Mouse (Mus musculus): ENCODE results near the gene Ddost. TPM values are rescaled to one million over a fixed set of nuclear protein-coding genes. Genes with fewer than 3 reads are reported as not detected.

Gene Ddost
- total and polyA plus RNA-seq, 2 experiments from 2014 or later: 184 to 212 TPM

DNA sequence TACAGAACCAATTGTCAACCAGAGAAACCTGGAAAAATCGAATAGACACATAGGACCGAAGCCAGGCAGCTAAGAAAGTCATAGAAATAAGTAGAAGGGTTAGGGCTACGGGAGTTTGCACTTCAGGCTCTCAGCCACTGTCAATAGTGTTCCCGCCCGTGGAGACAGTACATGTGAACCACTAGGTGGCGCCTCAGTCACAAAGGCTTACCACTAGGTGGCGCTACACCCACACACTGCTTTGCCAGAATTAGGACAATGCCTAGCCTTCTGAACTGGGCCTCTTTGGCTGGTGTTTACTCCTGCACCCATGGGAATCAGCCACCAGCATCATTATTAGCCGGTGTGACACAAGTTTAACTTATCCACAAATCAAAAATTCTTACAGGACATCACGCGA lies 15.0 kb downstream of the Ddost start:
- Histone ChIP-seq H3K27ac (ENCODE audit: low read depth, low read length) (no peak overlapping the region), H3K4me3 (ENCODE audit: low read depth, low read length) (no peak overlapping the region), H3K27me3 (ENCODE audit: insufficient read depth, low read length) (no peaks in the 10 kb centered on the region), H3K9ac (no peak overlapping the region), H3K36me3 (ENCODE audit: insufficient read depth) (peaks cover 27% of the 10 kb centered on the region), H3K9me3 (ENCODE audit: low read length) (no peaks in the 10 kb centered on the region), H3K4me1 (ENCODE audit: insufficient read depth) (0 out of 2 replicates have a peak, but pooled peaks cover 12% of the 10 kb centered on the region), H3K4me2 (ENCODE audit: low read depth) (no peak overlapping the region)
- peak; percentile 100 for TF ChIP-seq CTCF (IDR thresholded peaks at IDR 0.05; ENCODE audit: low read depth)
- ATAC-seq (peak; percentile 57), DNase-seq (peak; percentile 91)
- WGBS: 35% methylated on average over 10 of the region's 10 CpGs

DNA sequence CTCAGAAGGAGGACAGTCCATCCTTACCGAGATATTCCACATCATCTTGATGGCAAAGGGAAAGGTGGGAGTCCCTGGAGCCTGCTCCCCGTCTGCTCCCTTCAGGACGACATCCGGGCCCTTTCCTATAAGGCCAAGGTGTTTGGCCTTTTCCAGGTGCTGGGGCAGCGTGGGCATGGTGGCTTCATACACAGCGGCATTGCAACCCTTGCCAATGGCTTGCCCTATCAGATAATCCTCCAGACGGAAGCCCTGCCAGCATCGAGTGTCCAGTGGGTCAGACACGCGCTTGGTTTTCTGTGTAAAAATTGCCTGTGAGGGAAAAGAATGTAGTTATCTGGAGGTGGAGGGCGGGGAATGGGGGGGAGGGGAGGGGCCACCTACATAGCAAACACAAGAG lies 16.2 kb downstream of the Ddost start:
- Histone ChIP-seq H3K9ac (no peak overlapping the region), H3K36me3 (ENCODE audit: insufficient read depth) (peaks cover 17% of the 10 kb centered on the region; the same call in 1 of the 2 replicates), H3K4me1 (ENCODE audit: insufficient read depth) (0 out of 2 replicates have a peak, but pooled peaks cover 12% of the 10 kb centered on the region), H3K4me2 (ENCODE audit: low read depth) (no peak overlapping the region), H3K27ac (ENCODE audit: low read depth, low read length) (no peak overlapping the region), H3K9me3 (ENCODE audit: low read length) (no peaks in the 10 kb centered on the region), H3K27me3 (ENCODE audit: insufficient read depth, low read length) (no peaks in the 10 kb centered on the region), H3K4me3 (ENCODE audit: low read depth, low read length) (no peak overlapping the region)
- TF ChIP-seq CTCF (IDR thresholded peaks at IDR 0.05; ENCODE audit: low read depth): no peak
- no peak for ATAC-seq
- WGBS: 78% methylated on average over 11 of the region's 11 CpGs
- no peak for DNase-seq

DNA sequence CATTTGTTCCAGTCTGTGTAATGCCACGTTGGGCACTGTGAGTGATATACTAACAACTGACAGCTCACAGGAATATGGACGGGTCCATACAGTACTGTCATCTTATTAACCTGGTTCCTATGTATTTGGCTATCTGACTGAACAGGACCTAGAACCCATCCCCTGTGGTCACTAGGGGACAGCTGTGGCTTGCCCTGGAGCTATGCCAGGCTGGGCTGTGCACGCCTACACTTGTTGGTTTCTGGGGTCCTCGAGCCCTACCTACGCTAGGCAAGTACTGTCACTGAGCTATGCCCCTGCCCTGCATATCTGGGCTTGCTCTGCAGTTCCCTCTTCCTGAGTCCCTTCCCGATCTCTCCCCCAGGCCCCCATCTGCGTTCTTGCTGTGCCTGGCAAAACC lies 17.0 kb downstream of the Ddost start:
- H3K27me3 ChIP-seq (ENCODE audit: insufficient read depth, low read length): no peaks in the 10 kb centered on the region
- no peak overlapping the region for H3K4me2 ChIP-seq (ENCODE audit: low read depth)
- no peak overlapping the region for H3K9ac ChIP-seq
- no peak for TF ChIP-seq CTCF (IDR thresholded peaks at IDR 0.05; ENCODE audit: low read depth)
- ATAC-seq: no peak
- H3K36me3 ChIP-seq (ENCODE audit: insufficient read depth): peaks cover 16% of the 10 kb centered on the region; the same call in 1 of the 2 replicates
- DNase-seq: no peak
- H3K4me3 ChIP-seq (ENCODE audit: low read depth, low read length): no peak overlapping the region
- H3K9me3 ChIP-seq (ENCODE audit: low read length): no peaks in the 10 kb centered on the region
- H3K4me1 ChIP-seq (ENCODE audit: insufficient read depth): 0 out of 2 replicates have a peak, but pooled peaks cover 12% of the 10 kb centered on the region
- no peak overlapping the region for H3K27ac ChIP-seq (ENCODE audit: low read depth, low read length)
- 83% methylated on average over 7 of the region's 7 CpGs for WGBS

DNA sequence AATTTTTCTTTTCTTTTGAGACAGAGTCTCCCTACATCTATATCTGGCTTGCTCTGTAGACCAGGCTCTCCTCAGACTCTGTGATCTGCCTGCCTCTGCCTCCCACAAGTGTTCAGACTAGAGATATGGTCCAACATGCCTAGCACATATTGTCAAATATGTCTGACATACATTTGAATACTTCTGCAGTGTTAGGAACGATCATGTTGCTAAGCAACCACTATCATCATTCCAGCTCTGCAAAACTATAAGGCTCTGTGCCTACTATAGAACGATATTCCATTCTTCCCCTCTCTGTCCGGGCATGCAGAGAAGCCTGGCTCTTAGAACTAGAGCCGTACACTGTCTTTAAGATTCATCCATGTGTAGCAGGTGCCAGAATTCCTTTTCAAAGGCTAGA lies 18.2 kb downstream of the Ddost start:
- 13% methylated on average over 4 of the region's 4 CpGs for WGBS
- Histone ChIP-seq H3K4me1 (ENCODE audit: insufficient read depth) (0 out of 2 replicates have a peak, but pooled peaks cover 12% of the 10 kb centered on the region), H3K27me3 (ENCODE audit: insufficient read depth, low read length) (no peaks in the 10 kb centered on the region), H3K9me3 (ENCODE audit: low read length) (no peaks in the 10 kb centered on the region), H3K4me3 (ENCODE audit: low read depth, low read length) (no peak overlapping the region), H3K36me3 (ENCODE audit: insufficient read depth) (peaks cover 5% of the 10 kb centered on the region; the same call in 1 of the 2 replicates), H3K27ac (ENCODE audit: low read depth, low read length) (peak overlapping the region; percentile 67), H3K9ac (no peak overlapping the region), H3K4me2 (ENCODE audit: low read depth) (peak overlapping the region; percentile 28)
- no peak for TF ChIP-seq CTCF (IDR thresholded peaks at IDR 0.05; ENCODE audit: low read depth)
- ATAC-seq (no peak), DNase-seq (no peak)

DNA sequence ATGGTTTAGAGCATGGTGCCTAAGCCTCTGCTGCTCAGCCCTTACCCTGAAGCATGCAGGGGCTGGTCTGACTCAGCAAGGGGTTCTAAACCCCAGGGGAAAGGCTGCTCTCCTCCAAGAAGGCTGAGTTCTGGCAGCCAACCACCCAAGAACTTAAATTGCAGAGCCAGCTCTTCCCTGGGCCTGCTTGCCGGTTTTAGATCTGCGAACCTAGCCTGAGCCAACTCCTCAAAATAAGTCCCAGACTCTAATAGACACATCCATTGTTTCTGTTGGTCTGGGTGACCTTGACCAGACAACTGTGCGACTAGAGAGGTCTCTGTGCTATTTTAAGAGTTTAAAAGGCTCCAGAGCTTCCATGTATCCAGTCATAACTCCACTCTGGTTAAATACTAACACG lies 19.2 kb downstream of the Ddost start:
- no peak for ATAC-seq
- Histone ChIP-seq H3K4me2 (ENCODE audit: low read depth) (no peak overlapping the region), H3K36me3 (ENCODE audit: insufficient read depth) (peaks cover 3% of the 10 kb centered on the region; the same call in 1 of the 2 replicates), H3K9me3 (ENCODE audit: low read length) (no peaks in the 10 kb centered on the region), H3K4me1 (ENCODE audit: insufficient read depth) (0 out of 2 replicates have a peak, but pooled peaks cover 12% of the 10 kb centered on the region), H3K27me3 (ENCODE audit: insufficient read depth, low read length) (no peaks in the 10 kb centered on the region), H3K27ac (ENCODE audit: low read depth, low read length) (0 out of 2 replicates have a peak overlapping the region, but pooled peaks have one; percentile 67), H3K9ac (no peak overlapping the region), H3K4me3 (ENCODE audit: low read depth, low read length) (no peak overlapping the region)
- no peak for DNase-seq
- 65% methylated on average over 4 of the region's 4 CpGs for WGBS
- no peak for TF ChIP-seq CTCF (IDR thresholded peaks at IDR 0.05; ENCODE audit: low read depth)

DNA sequence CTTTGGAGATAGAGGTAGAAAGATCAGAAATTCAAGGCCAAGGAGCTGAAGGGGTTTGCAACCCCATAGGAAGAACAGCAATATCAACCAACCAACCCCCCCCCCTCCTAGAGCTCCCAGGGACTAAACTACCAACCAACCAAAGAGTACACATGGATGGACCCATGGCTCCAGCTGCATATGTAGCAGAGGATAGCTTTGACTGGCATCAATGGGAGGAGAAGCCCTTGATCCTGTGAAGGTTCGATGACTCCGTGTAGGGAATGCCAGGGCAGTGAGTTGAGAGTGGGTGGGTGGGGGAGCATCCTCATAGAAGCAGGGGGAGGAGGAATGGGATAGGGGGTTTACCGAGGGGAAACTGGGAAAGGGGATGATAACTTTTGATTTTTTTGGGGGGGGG lies 19.9 kb downstream of the Ddost start:
- Histone ChIP-seq H3K9me3 (ENCODE audit: low read length) (no peaks in the 10 kb centered on the region), H3K27ac (ENCODE audit: low read depth, low read length) (0 out of 2 replicates have a peak overlapping the region, but pooled peaks have one; percentile 16), H3K36me3 (ENCODE audit: insufficient read depth) (peaks cover 3% of the 10 kb centered on the region; the same call in 1 of the 2 replicates), H3K4me2 (ENCODE audit: low read depth) (no peak overlapping the region), H3K4me3 (ENCODE audit: low read depth, low read length) (no peak overlapping the region), H3K27me3 (ENCODE audit: insufficient read depth, low read length) (no peaks in the 10 kb centered on the region), H3K9ac (no peak overlapping the region), H3K4me1 (ENCODE audit: insufficient read depth) (0 out of 2 replicates have a peak, but pooled peaks cover 12% of the 10 kb centered on the region)
- 100% methylated on average over 3 of the region's 3 CpGs for WGBS
- ATAC-seq: no peak
- no peak for TF ChIP-seq CTCF (IDR thresholded peaks at IDR 0.05; ENCODE audit: low read depth)
- no peak for DNase-seq

DNA sequence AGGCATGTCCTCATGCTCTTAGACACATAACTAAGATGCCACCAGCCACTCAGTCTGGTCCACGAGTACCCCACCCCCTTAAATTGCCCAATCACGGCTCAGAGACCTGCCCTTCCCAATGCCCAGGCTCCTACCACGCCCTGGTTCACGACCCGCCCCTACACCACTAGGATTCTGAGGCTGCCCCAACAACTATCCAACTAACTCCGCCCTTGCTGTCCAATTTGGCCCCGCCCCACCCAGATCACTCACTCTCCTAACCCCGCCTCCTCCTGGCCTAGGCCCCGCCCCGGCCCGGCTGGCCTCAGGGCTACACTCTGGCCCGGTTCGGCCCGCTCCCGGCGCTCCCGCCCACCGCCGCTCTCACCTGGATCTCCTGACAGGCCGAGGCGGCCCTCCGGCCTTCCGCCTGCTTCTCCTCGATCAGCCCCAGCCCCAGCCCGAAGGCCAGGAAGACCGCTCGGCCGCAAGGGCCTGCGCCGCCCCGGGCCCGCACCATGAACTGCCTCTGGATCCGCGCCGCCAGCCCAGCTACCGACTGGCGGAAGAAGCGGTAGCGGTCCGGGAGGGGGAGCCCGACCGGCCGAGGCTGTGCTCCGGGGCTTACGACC lies 21.0 kb downstream of the Ddost start:
- no peaks in the 10 kb centered on the region for H3K27me3 ChIP-seq (ENCODE audit: insufficient read depth, low read length)
- H3K4me2 ChIP-seq (ENCODE audit: low read depth): peak overlapping the region; percentile 61
- H3K36me3 ChIP-seq (ENCODE audit: insufficient read depth): peaks cover under 1% of the 10 kb centered on the region; the same call in 1 of the 2 replicates
- no peaks in the 10 kb centered on the region for H3K9me3 ChIP-seq (ENCODE audit: low read length)
- H3K27ac ChIP-seq (ENCODE audit: low read depth, low read length): peak overlapping the region; percentile 94
- TF ChIP-seq CTCF (IDR thresholded peaks at IDR 0.05; ENCODE audit: low read depth): no peak; the same call in 1 of the 2 replicates
- H3K9ac ChIP-seq: peak overlapping the region; percentile 90
- peak overlapping the region; percentile 98 for H3K4me3 ChIP-seq (ENCODE audit: low read depth, low read length)
- DNase-seq (peak; percentile 82), ATAC-seq (peak; percentile 79)
- 2% methylated on average over 45 of the region's 45 CpGs for WGBS
- H3K4me1 ChIP-seq (ENCODE audit: insufficient read depth): 0 out of 2 replicates have a peak, but pooled peaks cover 12% of the 10 kb centered on the region

All from forebrain, postnatal 0 days (tissue).